Mouse (Mus musculus) T-helper 17 cell (primary cell): ENCODE data around the gene Tmem176b.

Source experiments
- in situ Hi-C, 2 experiments: fragments of 300-600 bp; cut with MboI, MseI; formaldehyde crosslinking; loops; 1 replicate in 1 of 2; 2 replicates in 1 of 2; pipeline ENCODE4 v1.15.1; 2025; ENCODE audit warnings: high pct_unique_total_duplicates in 2 of 2

Gene Tmem176b

GRCm38 (mm10) chr6:48840973-48841625 lies at the start of gene Tmem176b:
Gene Tmem176b (minus strand): TSS chr6:48841496.
- in situ Hi-C loops: no loop called here

DNA sequence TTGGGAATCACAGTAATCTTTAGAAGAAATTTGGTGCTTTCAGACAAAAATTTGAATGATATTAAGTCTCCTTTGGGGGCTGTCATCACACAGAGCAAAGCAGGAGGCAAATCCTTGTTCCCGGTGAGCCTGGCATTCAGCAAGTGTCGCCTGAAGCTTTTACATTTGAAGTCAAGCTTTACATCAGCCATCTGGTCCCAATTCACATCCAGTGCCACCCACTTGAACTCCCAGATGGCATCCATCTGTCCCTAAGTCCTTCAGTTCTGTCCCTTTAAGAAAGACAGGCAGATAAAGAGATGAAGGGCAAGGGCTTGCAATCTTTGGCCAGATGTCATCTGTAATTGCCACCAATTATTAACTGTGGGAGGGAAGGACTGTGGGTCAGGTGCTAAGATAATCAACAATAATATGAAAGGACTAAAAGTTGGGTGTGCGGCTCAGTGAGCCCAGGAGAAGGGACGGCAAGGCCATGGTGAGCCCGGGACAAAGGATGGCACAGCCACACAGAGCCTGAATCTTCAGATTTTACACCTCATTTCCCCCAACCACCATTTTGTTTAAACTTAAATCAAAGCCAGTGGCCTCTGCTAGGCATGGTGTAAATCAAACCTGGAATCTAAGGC lies 35.3 kb upstream of the Tmem176b start:
- in situ Hi-C loops: no loop called here

DNA sequence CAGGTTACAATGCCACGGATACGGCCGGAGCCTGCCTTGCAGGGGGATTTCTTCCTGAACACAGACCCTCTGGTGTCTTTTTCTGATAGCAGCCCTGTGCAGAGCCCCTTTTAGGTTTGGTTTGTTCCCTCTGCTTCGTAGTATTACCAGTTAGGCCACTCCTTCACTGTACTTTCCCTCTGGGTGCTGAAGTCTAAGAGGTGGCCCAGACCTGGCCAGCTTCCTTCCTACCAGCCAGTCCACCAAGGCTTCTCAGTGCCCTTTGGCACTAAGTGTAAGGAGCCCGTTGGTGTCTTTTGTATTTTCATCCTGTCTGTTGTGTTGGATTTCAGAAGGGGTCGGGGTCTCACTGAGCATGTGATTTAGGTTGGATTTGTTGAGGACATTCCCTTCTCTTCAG lies 34.2 kb upstream of the Tmem176b start:
- in situ Hi-C loops: no loop called here

- in situ Hi-C loops: loop anchor here in 1 of 2 experiments (25.0 kb wide), 1 partner anchor 1212 kb away; no protein-coding TSS in a partner anchor
Measured at GRCm38 (mm10) chr6:48874576-48874975, 33.3 kb upstream of the Tmem176b start.

DNA sequence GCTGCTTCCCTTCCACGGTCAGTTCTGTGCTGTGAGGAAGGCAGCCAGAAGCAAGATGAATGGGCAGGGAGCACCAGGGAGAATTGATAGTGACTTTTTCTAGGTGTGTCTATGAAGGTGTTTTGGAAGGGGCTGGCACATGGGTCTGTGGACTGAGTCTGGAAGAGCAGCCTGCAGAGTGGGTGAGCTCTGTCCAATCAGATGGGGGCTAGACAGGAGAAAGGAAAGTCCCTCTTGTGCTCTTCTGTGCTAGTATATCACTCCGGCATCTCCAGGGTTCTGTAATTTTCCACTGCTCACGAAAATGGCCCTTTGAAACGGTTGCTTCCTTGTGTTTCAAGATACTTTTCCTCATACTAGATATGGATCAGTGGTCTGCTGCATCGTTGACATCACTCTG lies 31.3 kb upstream of the Tmem176b start, which contains the start of gene Aoc1:
Aoc1 (plus strand) TSS at position 301 of the 400 bp plus-strand sequence.
- in situ Hi-C loops: loop anchor here in 1 of 2 experiments (25.0 kb wide), 1 partner anchor 1210 kb away; no protein-coding TSS in a partner anchor

- in situ Hi-C loops: loop anchor here in 1 of 2 experiments (25.0 kb wide), 1 partner anchor 1207 kb away; no protein-coding TSS in a partner anchor
Measured at GRCm38 (mm10) chr6:48869774-48870173, 28.5 kb upstream of the Tmem176b start.

- in situ Hi-C loops: loop anchor here in 1 of 2 experiments (25.0 kb wide), 1 partner anchor 1205 kb away; no protein-coding TSS in a partner anchor
Measured at GRCm38 (mm10) chr6:48867158-48867557, 25.9 kb upstream of the Tmem176b start.

DNA sequence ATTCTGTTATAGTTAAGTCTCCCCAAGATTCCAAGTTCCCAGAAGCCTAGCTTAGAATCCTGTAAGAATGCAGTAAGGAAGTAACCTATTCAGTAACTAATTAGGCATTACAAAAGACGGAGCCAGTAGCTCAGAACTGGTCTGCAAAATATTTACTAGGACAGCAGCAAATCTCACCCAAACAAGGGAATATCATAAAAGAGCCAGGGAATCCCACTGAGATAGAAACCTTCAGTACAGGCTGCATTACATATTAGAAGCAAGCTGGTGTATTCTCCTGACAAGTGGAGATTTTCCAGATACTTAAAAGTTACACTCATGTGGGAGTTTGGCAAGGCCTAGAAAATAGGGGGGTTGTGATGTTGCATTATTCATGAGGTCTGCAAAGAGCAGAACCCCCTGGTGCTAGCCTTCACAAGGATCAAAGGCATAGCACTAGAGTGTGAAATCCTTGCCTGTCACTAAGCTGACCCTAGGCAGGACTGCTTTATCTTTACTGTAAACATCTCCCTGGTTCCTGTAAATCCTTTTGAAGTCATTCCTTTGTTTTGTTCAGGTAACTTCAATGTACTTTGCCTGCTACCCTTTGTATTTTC lies 25.2 kb upstream of the Tmem176b start:
- in situ Hi-C loops: loop anchor here in 1 of 2 experiments (25.0 kb wide), 1 partner anchor 1204 kb away; no protein-coding TSS in a partner anchor

DNA sequence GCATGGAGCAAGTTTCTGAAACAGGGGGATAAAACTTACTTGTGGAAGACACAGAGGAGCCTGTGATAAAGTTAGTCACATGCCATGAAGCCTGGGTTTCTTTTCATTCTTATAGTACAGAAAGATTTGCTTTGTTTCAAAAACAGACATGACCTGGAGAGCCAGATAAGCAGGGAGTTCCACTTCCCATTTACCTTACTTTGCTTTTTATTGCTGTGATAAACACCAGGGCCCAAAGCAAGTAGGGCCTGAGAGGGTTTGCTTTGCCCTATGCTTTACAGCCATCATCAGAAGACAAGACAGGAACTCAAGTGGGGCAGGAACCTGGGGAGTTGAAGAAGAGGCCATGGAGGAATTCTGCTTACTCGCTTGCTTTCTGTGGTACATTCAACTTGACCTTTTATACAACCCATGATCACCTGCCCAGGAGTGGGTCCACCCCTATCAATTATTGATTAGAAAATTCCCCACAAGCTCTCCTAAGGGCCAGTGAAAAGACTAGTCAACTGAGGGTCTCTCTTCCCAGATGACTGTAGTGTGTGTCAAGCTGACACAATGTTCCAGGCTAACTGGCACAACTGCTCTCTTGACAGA lies 24.0 kb upstream of the Tmem176b start:
- in situ Hi-C loops: loop anchor here in 1 of 2 experiments (25.0 kb wide), 1 partner anchor 1203 kb away; no protein-coding TSS in a partner anchor

GRCm38 (mm10) chr6:48864723-48865122 lies 23.4 kb upstream of the Tmem176b start:
- in situ Hi-C loops: loop anchor here (5.0 to 25.0 kb wide), 3 partner anchors 43 to 1202 kb away; no protein-coding TSS in a partner anchor

- in situ Hi-C loops: loop anchor here (5.0 to 25.0 kb wide), 3 partner anchors 43 to 1202 kb away; no protein-coding TSS in a partner anchor
Measured at GRCm38 (mm10) chr6:48864181-48864580, 22.9 kb upstream of the Tmem176b start.

- in situ Hi-C loops: loop anchor here (5.0 to 25.0 kb wide), 3 partner anchors 44 to 1201 kb away; no protein-coding TSS in a partner anchor
Measured at GRCm38 (mm10) chr6:48863488-48863887, 22.2 kb upstream of the Tmem176b start.

- in situ Hi-C loops: loop anchor here (5.0 to 25.0 kb wide), 3 partner anchors 44 to 1201 kb away; no protein-coding TSS in a partner anchor
Measured at GRCm38 (mm10) chr6:48862816-48863215, 21.5 kb upstream of the Tmem176b start.

DNA sequence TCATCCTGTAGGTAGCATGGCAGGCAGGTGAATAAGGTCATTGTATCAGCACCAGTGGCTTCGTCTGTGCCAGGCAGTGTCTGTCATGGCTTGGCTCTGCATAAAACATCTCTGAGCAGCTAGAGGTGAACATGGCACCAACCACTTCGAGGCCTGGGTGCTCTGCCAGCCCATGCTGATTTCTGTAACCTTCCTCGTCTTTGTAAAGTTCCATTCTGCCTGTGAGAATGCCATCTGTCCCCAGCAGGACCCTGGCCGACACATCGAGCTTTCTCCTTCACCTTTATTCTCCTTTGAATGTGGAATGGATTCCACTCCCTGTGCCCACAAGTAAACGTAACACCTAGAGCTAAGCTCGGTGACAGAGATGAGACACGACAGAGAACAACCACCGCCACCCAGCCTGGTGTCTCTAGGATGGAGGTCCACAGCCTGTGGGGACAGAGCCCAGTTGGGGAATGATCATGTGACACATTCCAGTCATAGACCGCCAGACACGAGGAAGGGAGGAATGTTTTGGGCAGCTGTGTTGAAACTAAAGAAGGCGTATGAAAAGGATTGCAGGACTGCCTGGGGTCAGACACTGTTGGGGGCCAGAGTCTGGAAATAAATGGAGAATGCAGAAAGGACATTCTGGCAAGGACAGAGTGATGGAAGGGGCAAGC lies 20.5 kb upstream of the Tmem176b start:
- in situ Hi-C loops: loop anchor here (5.0 to 25.0 kb wide), 3 partner anchors 46 to 1199 kb away; no protein-coding TSS in a partner anchor

- in situ Hi-C loops: loop anchor here (5.0 to 25.0 kb wide), 3 partner anchors 46 to 1199 kb away; no protein-coding TSS in a partner anchor
Measured at GRCm38 (mm10) chr6:48860851-48861250, 19.6 kb upstream of the Tmem176b start.

- in situ Hi-C loops: loop anchor here (5.0 to 25.0 kb wide), 3 partner anchors 47 to 1198 kb away; no protein-coding TSS in a partner anchor
Measured at GRCm38 (mm10) chr6:48860130-48860815, 19.0 kb upstream of the Tmem176b start.

DNA sequence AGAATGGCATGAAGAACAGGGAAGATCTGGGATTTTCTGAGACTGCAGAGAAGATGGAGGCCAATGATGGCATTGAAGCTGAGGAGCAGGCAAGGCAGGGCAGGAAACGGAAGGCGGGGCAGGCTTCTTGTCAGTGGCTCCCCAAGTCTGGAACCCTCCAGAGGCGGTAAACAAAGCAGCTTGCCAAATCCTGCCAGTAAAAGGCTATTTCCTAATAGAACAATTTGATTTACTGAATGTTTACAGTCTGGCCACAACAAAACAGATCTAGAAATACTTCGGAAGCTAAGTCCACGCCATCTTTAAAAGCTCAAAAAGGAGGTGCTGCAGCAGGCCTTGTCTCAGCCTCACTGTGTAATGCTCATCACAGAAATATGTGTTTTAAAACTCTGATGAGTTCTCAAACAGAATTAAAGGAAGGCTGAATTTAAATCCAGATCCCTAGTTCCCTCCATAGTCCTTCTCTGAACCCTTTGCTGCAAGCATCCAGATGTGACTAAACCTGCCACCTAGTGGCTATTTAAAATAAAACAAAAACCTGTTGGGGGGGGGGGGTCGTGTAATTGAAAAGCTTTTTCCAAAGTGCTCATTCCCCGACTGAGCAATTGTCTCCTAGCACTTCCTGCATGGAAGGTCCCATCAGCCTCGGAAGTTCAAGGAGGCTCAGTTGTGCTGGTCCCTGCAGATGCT lies 16.5 kb upstream of the Tmem176b start:
- in situ Hi-C loops: loop anchor here in 1 of 2 experiments (25.0 kb wide), 1 partner anchor 1195 kb away; no protein-coding TSS in a partner anchor

DNA sequence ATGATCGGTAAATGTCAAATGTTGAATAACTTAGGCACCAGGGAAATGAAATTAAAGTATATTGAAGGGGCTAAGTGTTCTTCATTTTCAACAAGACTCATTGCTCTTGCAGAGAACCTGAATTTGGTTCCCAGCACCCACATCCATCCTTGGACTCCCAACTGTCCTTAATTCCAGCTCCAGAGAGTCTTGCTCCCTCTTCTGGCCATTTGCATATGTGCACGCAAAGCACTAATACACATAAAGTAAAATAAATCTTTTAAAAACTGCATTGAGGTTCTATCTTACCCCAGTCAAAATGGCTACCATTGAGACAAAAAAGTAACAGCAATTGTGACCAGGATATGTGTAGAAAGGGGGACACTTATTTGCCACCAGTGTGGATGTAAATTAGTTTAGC lies 12.9 kb upstream of the Tmem176b start:
- in situ Hi-C loops: loop anchor here in 1 of 2 experiments (25.0 kb wide), 1 partner anchor 1192 kb away; no protein-coding TSS in a partner anchor
